Mouse (Mus musculus): ENCODE results near the gene Btg1.

The Btg1 gene

GRCm38 (mm10) chr10:96616709-96617116 lies at the start of gene Btg1:
Gene Btg1 (plus strand): TSS chr10:96617006.
- in situ Hi-C loops (cut with MseI, MboI) = loop anchor here in 1 of 2 experiments (25.0 kb wide), 1 partner anchor 696 kb away; no protein-coding TSS in a partner anchor

- in situ Hi-C loops (cut with MseI, MboI) = no loop called here
These were observed 47.3 kb upstream of the Btg1 start for GRCm38 (mm10) chr10:96569469-96569868.

- in situ Hi-C loops (cut with MseI, MboI) = no loop called here
These were observed 45.6 kb upstream of the Btg1 start for GRCm38 (mm10) chr10:96571176-96571575.

GRCm38 (mm10) chr10:96574786-96575185 lies 42.0 kb upstream of the Btg1 start:
- in situ Hi-C loops (cut with MseI, MboI) = no loop called here

- in situ Hi-C loops (cut with MseI, MboI) = no loop called here
These were observed 41.5 kb upstream of the Btg1 start for GRCm38 (mm10) chr10:96575338-96575737.

- in situ Hi-C loops (cut with MseI, MboI) = no loop called here
These were observed 37.9 kb upstream of the Btg1 start for GRCm38 (mm10) chr10:96578924-96579323.

- in situ Hi-C loops (cut with MseI, MboI) = no loop called here
These were observed 37.4 kb upstream of the Btg1 start for GRCm38 (mm10) chr10:96579436-96579835.

- in situ Hi-C loops (cut with MseI, MboI) = no loop called here
These were observed 36.6 kb upstream of the Btg1 start for GRCm38 (mm10) chr10:96580246-96580645.

GRCm38 (mm10) chr10:96581232-96581631 lies 35.6 kb upstream of the Btg1 start:
- in situ Hi-C loops (cut with MseI, MboI) = no loop called here

GRCm38 (mm10) chr10:96586191-96586880 lies 30.5 kb upstream of the Btg1 start:
- in situ Hi-C loops (cut with MseI, MboI) = no loop called here

GRCm38 (mm10) chr10:96586881-96587217 lies 30.0 kb upstream of the Btg1 start:
- in situ Hi-C loops (cut with MseI, MboI) = no loop called here

GRCm38 (mm10) chr10:96588233-96588632 lies 28.6 kb upstream of the Btg1 start:
- in situ Hi-C loops (cut with MseI, MboI) = no loop called here

GRCm38 (mm10) chr10:96589781-96590180 lies 27.0 kb upstream of the Btg1 start:
- in situ Hi-C loops (cut with MseI, MboI) = loop anchor here in 1 of 2 experiments (10.0 kb wide), 1 partner anchor 375 kb away; no protein-coding TSS in a partner anchor

- in situ Hi-C loops (cut with MseI, MboI) = loop anchor here in 1 of 2 experiments (10.0 kb wide), 1 partner anchor 377 kb away; no protein-coding TSS in a partner anchor
These were observed 24.7 kb upstream of the Btg1 start for GRCm38 (mm10) chr10:96592089-96592488.

GRCm38 (mm10) chr10:96595435-96596132 lies 21.2 kb upstream of the Btg1 start:
- in situ Hi-C loops (cut with MseI, MboI) = loop anchor here in 1 of 2 experiments (10.0 kb wide), 1 partner anchor 381 kb away; no protein-coding TSS in a partner anchor

- in situ Hi-C loops (cut with MseI, MboI) = loop anchor here in 1 of 2 experiments (10.0 kb wide), 1 partner anchor 382 kb away; no protein-coding TSS in a partner anchor
These were observed 20.4 kb upstream of the Btg1 start for GRCm38 (mm10) chr10:96596411-96596810.

GRCm38 (mm10) chr10:96599641-96600040 lies 17.2 kb upstream of the Btg1 start:
- in situ Hi-C loops (cut with MseI, MboI) = loop anchor here (10.0 to 25.0 kb wide), 2 partner anchors 385 to 713 kb away; no protein-coding TSS in a partner anchor

GRCm38 (mm10) chr10:96601670-96602069 lies 15.1 kb upstream of the Btg1 start:
- in situ Hi-C loops (cut with MseI, MboI) = loop anchor here in 1 of 2 experiments (25.0 kb wide), 1 partner anchor 711 kb away; no protein-coding TSS in a partner anchor

GRCm38 (mm10) chr10:96602339-96602738 lies 14.5 kb upstream of the Btg1 start:
- in situ Hi-C loops (cut with MseI, MboI) = loop anchor here in 1 of 2 experiments (25.0 kb wide), 1 partner anchor 710 kb away; no protein-coding TSS in a partner anchor

- in situ Hi-C loops (cut with MseI, MboI) = loop anchor here in 1 of 2 experiments (25.0 kb wide), 1 partner anchor 707 kb away; no protein-coding TSS in a partner anchor
These were observed 11.6 kb upstream of the Btg1 start for GRCm38 (mm10) chr10:96605168-96605567.

GRCm38 (mm10) chr10:96605856-96606255 lies 10.9 kb upstream of the Btg1 start:
- in situ Hi-C loops (cut with MseI, MboI) = loop anchor here in 1 of 2 experiments (25.0 kb wide), 1 partner anchor 706 kb away; no protein-coding TSS in a partner anchor

- in situ Hi-C loops (cut with MseI, MboI) = loop anchor here in 1 of 2 experiments (25.0 kb wide), 1 partner anchor 705 kb away; no protein-coding TSS in a partner anchor
These were observed 9.1 kb upstream of the Btg1 start for GRCm38 (mm10) chr10:96607617-96608185.
